Mouse (Mus musculus) ES-Bruce4 (cell line): ENCODE measurements at regions not wholly inside any gene's neighbourhood (a gene's known extent, or its start where the extent isn't known, plus 50 kb on each side); places are given as distances from the start of the nearest gene placed in this dataset.

ENCODE experiments used
- CTCF ChIP-seq: IDR thresholded peaks from one replicate; pipeline ENCODE4 v1.8.1; 2011; ENCODE audit warnings: low read depth, low read length
- EP300 ChIP-seq: IDR thresholded peaks from 2 replicates; pipeline ENCODE4 v1.6.1; 2011; ENCODE audit warnings: low read depth, low read length; ENCODE audit not compliant: insufficient read depth
- POLR2A ChIP-seq: IDR thresholded peaks from one replicate; pipeline ENCODE4 v1.8.1; 2011; ENCODE audit warnings: low read length; ENCODE audit not compliant: insufficient read depth

- TF ChIP-seq EP300 (no peak), POLR2A (no peak), CTCF (no peak)
These were observed 227.1 kb upstream of the Nfe2l3 start for GRCm38 (mm10) chr6:51205411-51205810.
